Mouse (Mus musculus): ENCODE data around the gene Glcci1. TPM values are rescaled to one million over a fixed set of nuclear protein-coding genes. Genes with fewer than 3 reads are reported as not detected.

Gene Glcci1
- polyA plus RNA-seq, 1 experiment = 187 TPM

DNA sequence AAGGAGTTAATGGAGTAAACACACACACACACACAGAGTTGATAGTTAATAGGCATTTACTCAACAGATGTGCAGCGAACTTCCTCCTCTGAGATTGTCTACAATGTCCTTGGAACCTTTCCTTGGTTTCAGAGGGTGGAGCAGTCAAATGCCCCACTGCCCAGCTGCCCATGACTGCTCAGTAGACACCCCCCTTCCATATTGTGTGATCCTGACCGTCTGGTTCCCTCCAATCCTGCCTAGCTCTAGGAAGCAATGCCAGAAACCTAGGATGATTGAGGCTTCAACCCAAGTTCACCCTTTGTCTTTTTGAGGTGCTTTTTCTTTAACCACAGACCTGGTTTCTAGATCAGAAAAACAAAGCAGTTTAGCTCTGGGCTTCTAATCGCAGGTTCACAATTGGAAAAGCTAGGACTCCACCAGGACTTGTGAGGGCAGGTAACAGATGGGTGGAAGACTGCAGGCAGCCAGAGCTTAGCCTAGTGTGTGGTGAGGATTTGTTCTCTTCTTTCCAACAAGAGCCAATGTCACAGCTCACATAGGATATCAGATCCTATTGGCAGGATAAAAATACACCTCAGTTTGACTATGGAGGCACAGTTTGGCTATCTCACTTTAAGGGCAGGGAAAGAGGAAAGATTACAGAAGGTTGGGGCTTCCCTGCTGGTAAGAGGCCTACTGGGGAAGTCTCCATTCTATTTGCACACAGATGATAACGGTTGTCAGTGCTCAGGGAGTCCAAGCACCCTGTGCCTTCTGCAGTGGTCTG, 110.4 kb downstream of the Glcci1 start:
- H3K4me1 ChIP-seq (replicated peaks; ENCODE audit: control insufficient read depth, insufficient read depth, low read length) = no peaks in the 10 kb centered on the region
- no peaks in the 10 kb centered on the region for H3K27me3 ChIP-seq (ENCODE audit: control insufficient read depth, insufficient read depth, low read length)
- H3K36me3 ChIP-seq (ENCODE audit: control insufficient read depth, insufficient read depth, low read length) = no peaks in the 10 kb centered on the region
- DNase-seq = no peak
- H3K27ac ChIP-seq (ENCODE audit: control insufficient read depth, insufficient read depth, low read length) = no peak overlapping the region
- no peak for TF ChIP-seq POLR2A (IDR thresholded peaks at IDR 0.05; ENCODE audit: control insufficient read depth, extremely low read depth, insufficient read depth, low read length, poor library complexity)
- no peak for TF ChIP-seq CTCF (IDR thresholded peaks at IDR 0.05; ENCODE audit: borderline replicate concordance, control insufficient read depth, extremely low read depth, insufficient read depth, low read length, poor library complexity)
- 88% methylated on average over 4 of the region's 4 CpGs for WGBS
- H3K4me3 ChIP-seq (ENCODE audit: control insufficient read depth, insufficient read depth, low read length) = no peak overlapping the region

DNA sequence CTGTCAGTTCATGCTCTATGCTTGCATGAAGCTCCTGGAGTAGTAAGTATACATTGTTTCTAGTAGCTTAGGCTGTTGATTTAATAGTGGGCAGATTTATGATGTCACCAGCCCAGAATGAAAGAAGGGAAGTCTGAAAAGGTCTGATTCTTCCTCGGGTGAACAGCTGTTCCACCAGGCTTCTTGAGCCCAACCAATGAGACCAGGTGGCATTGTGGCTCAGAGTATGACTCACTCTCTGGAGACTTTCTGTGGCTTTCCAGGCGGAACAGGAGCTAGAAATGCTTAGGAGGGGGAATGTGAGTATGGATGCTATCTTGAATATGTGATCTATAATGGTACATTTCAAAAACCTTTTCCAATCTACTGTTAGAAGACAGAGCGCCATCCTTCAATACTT, 113.6 kb downstream of the Glcci1 start:
- no peak for TF ChIP-seq POLR2A (IDR thresholded peaks at IDR 0.05; ENCODE audit: control insufficient read depth, extremely low read depth, insufficient read depth, low read length, poor library complexity)
- no peak for TF ChIP-seq CTCF (IDR thresholded peaks at IDR 0.05; ENCODE audit: borderline replicate concordance, control insufficient read depth, extremely low read depth, insufficient read depth, low read length, poor library complexity)
- no peaks in the 10 kb centered on the region for H3K27me3 ChIP-seq (ENCODE audit: control insufficient read depth, insufficient read depth, low read length)
- 58% methylated on average over 3 of the region's 3 CpGs for WGBS

DNA sequence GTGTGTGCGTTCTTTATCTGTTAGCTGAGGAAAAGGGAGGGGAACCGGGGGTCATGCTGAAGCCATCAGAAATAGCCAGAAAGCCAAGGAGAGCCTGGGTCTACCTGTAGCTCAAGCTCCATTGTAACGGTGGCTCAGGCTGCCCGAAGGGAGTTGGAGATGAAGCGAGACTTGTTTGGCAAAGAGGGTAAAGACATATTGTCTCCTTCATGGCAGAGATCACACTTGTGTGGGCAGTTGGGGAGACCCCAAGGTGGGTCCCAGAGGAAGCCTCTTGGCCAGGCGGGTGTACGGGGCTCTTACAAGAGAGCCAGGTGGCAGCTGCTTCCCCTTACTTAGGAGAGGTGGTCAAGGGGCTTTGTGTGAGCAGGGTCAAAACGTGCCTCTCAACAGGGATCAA, 118.8 kb downstream of the Glcci1 start:
- TF ChIP-seq CTCF (IDR thresholded peaks at IDR 0.05; ENCODE audit: borderline replicate concordance, control insufficient read depth, extremely low read depth, insufficient read depth, low read length, poor library complexity) (no peak), POLR2A (IDR thresholded peaks at IDR 0.05; ENCODE audit: control insufficient read depth, extremely low read depth, insufficient read depth, low read length, poor library complexity) (no peak)
- Histone ChIP-seq H3K4me1 (replicated peaks; ENCODE audit: control insufficient read depth, insufficient read depth, low read length) (no peaks in the 10 kb centered on the region), H3K36me3 (ENCODE audit: control insufficient read depth, insufficient read depth, low read length) (no peaks in the 10 kb centered on the region), H3K27ac (ENCODE audit: control insufficient read depth, insufficient read depth, low read length) (no peak overlapping the region), H3K4me3 (ENCODE audit: control insufficient read depth, insufficient read depth, low read length) (no peak overlapping the region), H3K27me3 (ENCODE audit: control insufficient read depth, insufficient read depth, low read length) (no peaks in the 10 kb centered on the region)
- WGBS = 95% methylated on average over 8 of the region's 8 CpGs
- no peak for DNase-seq

More for the DNA sequence above, 113.6 kb downstream of the Glcci1 start:
- DNase-seq = no peak
- Histone ChIP-seq H3K36me3 (ENCODE audit: control insufficient read depth, insufficient read depth, low read length) (no peaks in the 10 kb centered on the region), H3K27ac (ENCODE audit: control insufficient read depth, insufficient read depth, low read length) (no peak overlapping the region), H3K4me3 (ENCODE audit: control insufficient read depth, insufficient read depth, low read length) (no peak overlapping the region), H3K4me1 (replicated peaks; ENCODE audit: control insufficient read depth, insufficient read depth, low read length) (no peaks in the 10 kb centered on the region)

DNA sequence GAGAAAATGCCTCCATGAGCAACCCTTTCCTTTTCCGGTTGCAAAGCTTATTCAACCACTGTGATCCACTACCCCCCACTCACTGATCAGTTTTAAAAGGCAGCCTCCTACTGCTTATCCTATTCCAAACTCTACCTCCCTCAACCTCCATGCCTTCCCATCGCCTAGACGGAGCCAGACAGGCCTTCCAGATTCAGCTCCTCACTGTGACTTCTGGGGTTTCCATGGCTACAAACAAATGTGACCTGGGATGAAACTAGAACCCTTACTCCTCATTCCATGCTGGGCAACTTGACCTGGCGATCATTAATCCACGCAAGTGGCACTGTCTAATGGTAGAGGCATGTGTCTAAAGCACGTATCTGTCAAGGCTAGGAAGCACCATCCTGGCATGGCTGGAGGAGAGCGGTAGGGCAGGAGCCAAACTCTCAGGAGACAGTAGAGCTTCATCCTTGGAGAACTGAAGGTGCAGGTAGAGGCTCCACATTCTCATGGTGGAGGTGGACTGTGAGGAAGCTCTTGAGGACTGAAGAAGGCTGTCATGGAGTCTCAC, 119.4 kb downstream of the Glcci1 start:
- no peak for DNase-seq
- Histone ChIP-seq H3K27me3 (ENCODE audit: control insufficient read depth, insufficient read depth, low read length) (no peaks in the 10 kb centered on the region), H3K36me3 (ENCODE audit: control insufficient read depth, insufficient read depth, low read length) (no peaks in the 10 kb centered on the region), H3K4me1 (replicated peaks; ENCODE audit: control insufficient read depth, insufficient read depth, low read length) (no peaks in the 10 kb centered on the region), H3K4me3 (ENCODE audit: control insufficient read depth, insufficient read depth, low read length) (no peak overlapping the region), H3K27ac (ENCODE audit: control insufficient read depth, insufficient read depth, low read length) (no peak overlapping the region)
- TF ChIP-seq CTCF (IDR thresholded peaks at IDR 0.05; ENCODE audit: borderline replicate concordance, control insufficient read depth, extremely low read depth, insufficient read depth, low read length, poor library complexity) = no peak
- no peak for TF ChIP-seq POLR2A (IDR thresholded peaks at IDR 0.05; ENCODE audit: control insufficient read depth, extremely low read depth, insufficient read depth, low read length, poor library complexity)
- 95% methylated on average over 7 of the region's 7 CpGs for whole genome bisulfite sequencing

DNA sequence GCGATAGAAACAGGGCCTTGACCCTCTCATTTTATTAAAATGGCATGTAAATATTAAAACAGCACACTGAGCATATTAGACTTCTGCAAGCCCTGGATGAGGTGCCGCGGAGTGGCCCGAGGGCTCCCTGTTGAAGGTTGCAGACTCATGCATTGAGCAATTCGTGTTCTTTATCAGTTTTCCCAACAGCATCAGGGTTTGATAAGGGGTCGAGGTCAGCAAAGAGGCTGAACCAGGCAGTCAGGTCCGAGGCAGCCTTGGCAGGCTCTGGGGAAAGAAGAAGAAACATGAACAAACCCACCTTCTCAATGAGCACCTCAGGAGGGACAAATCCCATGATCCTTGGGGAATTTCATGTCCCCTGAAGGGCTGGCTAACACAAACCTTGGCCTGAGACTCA, 121.1 kb downstream of the Glcci1 start:
- Histone ChIP-seq H3K4me3 (ENCODE audit: control insufficient read depth, insufficient read depth, low read length) (no peak overlapping the region), H3K27ac (ENCODE audit: control insufficient read depth, insufficient read depth, low read length) (no peak overlapping the region)
- 95% methylated on average over 7 of the region's 7 CpGs for WGBS

DNA sequence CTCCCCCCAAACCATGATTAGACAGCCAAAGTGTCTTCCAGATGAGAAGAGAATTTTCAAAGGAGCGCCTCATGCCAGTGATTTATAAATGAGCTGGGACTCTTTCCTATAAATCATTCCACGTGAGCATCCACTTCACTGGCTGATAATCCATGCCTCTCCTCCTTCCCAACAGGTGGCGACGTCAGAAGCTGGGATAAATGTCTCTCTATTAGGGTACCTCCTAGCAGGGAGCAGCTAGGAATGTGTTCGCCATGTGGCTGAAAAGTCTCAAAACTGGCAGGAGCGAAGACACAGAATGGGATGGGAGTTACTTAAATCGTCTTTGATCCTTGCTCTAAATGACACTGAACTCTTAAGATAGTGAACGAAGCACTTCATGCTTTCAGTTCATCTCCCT, 122.0 kb downstream of the Glcci1 start:
- Histone ChIP-seq H3K4me1 (replicated peaks; ENCODE audit: control insufficient read depth, insufficient read depth, low read length) (no peaks in the 10 kb centered on the region), H3K4me3 (ENCODE audit: control insufficient read depth, insufficient read depth, low read length) (no peak overlapping the region), H3K27ac (ENCODE audit: control insufficient read depth, insufficient read depth, low read length) (no peak overlapping the region), H3K36me3 (ENCODE audit: control insufficient read depth, insufficient read depth, low read length) (no peaks in the 10 kb centered on the region), H3K27me3 (ENCODE audit: control insufficient read depth, insufficient read depth, low read length) (no peaks in the 10 kb centered on the region)
- no peak for DNase-seq
- TF ChIP-seq POLR2A (IDR thresholded peaks at IDR 0.05; ENCODE audit: control insufficient read depth, extremely low read depth, insufficient read depth, low read length, poor library complexity) = no peak
- TF ChIP-seq CTCF (IDR thresholded peaks at IDR 0.05; ENCODE audit: borderline replicate concordance, control insufficient read depth, extremely low read depth, insufficient read depth, low read length, poor library complexity) = no peak
- WGBS = 97% methylated on average over 8 of the region's 8 CpGs

More for the DNA sequence above, 121.1 kb downstream of the Glcci1 start:
- DNase-seq = no peak
- H3K36me3 ChIP-seq (ENCODE audit: control insufficient read depth, insufficient read depth, low read length) = no peaks in the 10 kb centered on the region
- H3K4me1 ChIP-seq (replicated peaks; ENCODE audit: control insufficient read depth, insufficient read depth, low read length) = no peaks in the 10 kb centered on the region
- TF ChIP-seq CTCF (IDR thresholded peaks at IDR 0.05; ENCODE audit: borderline replicate concordance, control insufficient read depth, extremely low read depth, insufficient read depth, low read length, poor library complexity) = no peak
- TF ChIP-seq POLR2A (IDR thresholded peaks at IDR 0.05; ENCODE audit: control insufficient read depth, extremely low read depth, insufficient read depth, low read length, poor library complexity) = no peak
- no peaks in the 10 kb centered on the region for H3K27me3 ChIP-seq (ENCODE audit: control insufficient read depth, insufficient read depth, low read length)
